Comparison of ENCODE assay signal across 8 mouse cellular contexts in the genomic region with DNA sequence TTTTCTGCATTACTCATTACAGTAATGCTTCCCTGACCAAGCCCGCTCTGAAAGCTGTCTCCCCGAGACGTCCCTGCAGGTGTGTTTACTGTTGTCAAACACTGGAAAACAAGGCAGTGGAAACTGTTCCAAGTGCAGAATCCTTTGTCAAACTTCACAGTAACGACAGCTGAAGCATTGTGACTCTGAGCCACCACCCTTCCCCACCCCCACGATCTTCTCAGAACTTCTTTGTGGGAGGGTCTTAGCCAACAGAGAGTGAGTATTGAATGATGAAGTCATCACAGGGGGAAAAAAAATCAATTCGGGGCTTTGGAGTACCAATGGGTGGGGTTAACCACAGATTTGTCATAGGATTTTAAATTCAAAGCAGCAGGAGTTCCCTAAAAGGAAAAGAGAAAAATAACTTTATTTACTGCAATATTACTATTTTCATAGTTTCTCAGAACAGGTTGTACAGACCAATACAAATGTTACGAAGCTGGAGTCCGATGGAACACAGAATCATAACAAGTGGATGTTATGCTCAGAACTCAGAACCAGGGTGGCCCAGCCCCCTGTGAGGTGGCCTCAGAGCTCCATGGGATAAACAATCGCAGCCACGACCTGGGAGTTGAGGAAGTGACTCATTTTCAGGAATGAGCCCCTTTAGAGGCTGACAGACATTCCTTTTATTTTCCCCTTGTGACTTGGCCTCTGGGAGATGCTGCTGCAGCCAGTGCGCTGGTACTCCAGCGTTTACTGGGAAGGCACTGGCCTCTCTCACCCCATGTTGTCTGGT.
DNase-seq lines count a peak whose midpoint lies in the region; ATAC-seq and TF ChIP-seq lines count a peak whose summit lies in the region.

No protein-coding gene starts in this region.

- no peak for DNase-seq in layer of hippocampus, adult 2 months (ENCODE audit: low spot score in 2 of 2)
- DNase-seq in layer of hippocampus, adult 8-10 months (ENCODE audit: low spot score in 2 of 2), result no peak
- DNase-seq in fibroblast of lung, adult 2 months (ENCODE audit: low read depth), result peak; percentile 61
- DNase-seq in heart, postnatal 4 days, result peak; percentile 35
- peak; percentile 63 for DNase-seq in lung, postnatal 36 days
- no peak for DNase-seq in layer of hippocampus, postnatal 14 days (ENCODE audit: low spot score in 2 of 2)
- DNase-seq in thymus, postnatal 25 days, result no peak

- no peak overlapping the region for H3K4me3 ChIP-seq in layer of hippocampus, adult 2 months

- no peak for ATAC-seq in CD4-positive, CD25-positive, alpha-beta regulatory T cell, adult 4 months

- no peak for TF ChIP-seq CTCF in layer of hippocampus, adult 2 months (conservative IDR thresholded peaks at IDR 0.05)

- H3K27ac ChIP-seq in layer of hippocampus, adult 2 months, result peak overlapping the region; percentile 28; the same call in 1 of the 2 replicates

Comparison
In these comparisons a context has a peak if more than half of its experiments do, and no peak if none do; other contexts are left out.
1. DNase-seq: peak in fibroblast of lung, adult 2 months (single experiment), heart, postnatal 4 days (single experiment) and lung, postnatal 36 days (single experiment); none in layer of hippocampus, adult 2 months (0 of 2), layer of hippocampus, adult 8-10 months (0 of 2), layer of hippocampus, postnatal 14 days (0 of 2) and thymus, postnatal 25 days (single experiment).